Mouse (Mus musculus): ENCODE results near the gene Bbc3. TPM values are rescaled to one million over a fixed set of nuclear protein-coding genes. Genes with fewer than 3 reads are reported as not detected.
A peak's percentile ranks its signal among the peaks of the same experiment; 100 is the strongest.

Gene Bbc3
- polyA plus RNA-seq, 1 experiment from 2014 or later, result 8.6 TPM

DNA sequence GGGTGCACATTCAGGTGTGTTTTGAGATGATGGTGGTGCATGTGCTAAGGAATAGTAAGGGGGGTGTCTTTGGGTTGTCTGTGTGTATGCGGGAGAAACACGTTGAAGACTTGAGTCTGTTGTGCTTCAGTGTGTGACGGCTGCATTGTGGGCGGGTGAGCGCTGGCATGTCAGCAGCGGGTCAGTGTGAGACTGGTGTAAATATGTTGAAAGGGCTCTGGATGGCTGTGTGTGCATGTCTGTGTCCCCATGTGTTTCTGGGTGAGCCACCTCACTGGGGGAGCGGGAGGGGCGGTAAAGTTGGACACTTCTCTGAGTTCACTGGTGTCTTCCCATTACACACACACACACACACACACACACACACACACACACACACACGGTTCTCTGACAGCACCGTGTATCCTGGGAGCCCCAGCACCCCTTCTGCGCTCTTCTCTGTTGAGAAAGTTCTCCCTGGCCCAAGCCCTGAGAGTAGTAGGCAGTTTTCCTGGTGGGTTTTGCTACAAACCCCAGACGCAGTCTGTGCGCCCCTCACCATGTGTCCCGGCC is 3.3 kb downstream of the Bbc3 start:
- peaks cover 26% of the 10 kb centered on the region for H3K4me1 ChIP-seq (ENCODE audit: control insufficient read depth, insufficient read depth, low read length)
- peak overlapping the region; percentile 98 for H3K4me2 ChIP-seq (replicated peaks; ENCODE audit: low read depth, low read length)
- H3K27me3 ChIP-seq (ENCODE audit: control insufficient read depth, insufficient read depth, low read length), result no peaks in the 10 kb centered on the region
- no peaks in the 10 kb centered on the region for H3K36me3 ChIP-seq (ENCODE audit: control insufficient read depth, insufficient read depth, low read length)
- no peak for ATAC-seq (ENCODE audit: low FRiP score, low TSS enrichment)
- H3K27ac ChIP-seq (ENCODE audit: low read depth, low read length), result peak overlapping the region; percentile 98; the same call in 1 of the 2 replicates
- no peaks in the 10 kb centered on the region for H3K9me3 ChIP-seq (ENCODE audit: control insufficient read depth, low read length)
- H3K4me3 ChIP-seq (ENCODE audit: low read length), result peak overlapping the region; percentile 79
- peak overlapping the region; percentile 89 for H3K9ac ChIP-seq (ENCODE audit: low read depth, low read length)
- 1% methylated on average over 14 of the region's 14 CpGs for WGBS

- Histone ChIP-seq H3K4me3 (ENCODE audit: low read length) (peak overlapping the region; percentile 79), H3K27ac (ENCODE audit: low read depth, low read length) (peak overlapping the region; percentile 98), H3K36me3 (ENCODE audit: control insufficient read depth, insufficient read depth, low read length) (no peaks in the 10 kb centered on the region), H3K27me3 (ENCODE audit: control insufficient read depth, insufficient read depth, low read length) (no peaks in the 10 kb centered on the region), H3K4me2 (replicated peaks; ENCODE audit: low read depth, low read length) (peak overlapping the region; percentile 98), H3K9ac (ENCODE audit: low read depth, low read length) (peak overlapping the region; percentile 89), H3K4me1 (ENCODE audit: control insufficient read depth, insufficient read depth, low read length) (peaks cover 26% of the 10 kb centered on the region), H3K9me3 (ENCODE audit: control insufficient read depth, low read length) (no peaks in the 10 kb centered on the region)
- peak; percentile 4; the same call in 1 of the 2 replicates for ATAC-seq (ENCODE audit: low FRiP score, low TSS enrichment)
- under 1% methylated on average over 43 of the region's 49 CpGs for WGBS
Measured at GRCm38 (mm10) chr7:16312011-16312671, 3.9 kb downstream of the Bbc3 start.

GRCm38 (mm10) chr7:16312672-16313311 is 4.6 kb downstream of the Bbc3 start:
- Histone ChIP-seq H3K9ac (ENCODE audit: low read depth, low read length) (peak overlapping the region; percentile 89), H3K27me3 (ENCODE audit: control insufficient read depth, insufficient read depth, low read length) (no peaks in the 10 kb centered on the region), H3K9me3 (ENCODE audit: control insufficient read depth, low read length) (no peaks in the 10 kb centered on the region), H3K27ac (ENCODE audit: low read depth, low read length) (peak overlapping the region; percentile 98), H3K4me3 (ENCODE audit: low read length) (peak overlapping the region; percentile 79), H3K4me1 (ENCODE audit: control insufficient read depth, insufficient read depth, low read length) (peaks cover 26% of the 10 kb centered on the region), H3K4me2 (replicated peaks; ENCODE audit: low read depth, low read length) (peak overlapping the region; percentile 98), H3K36me3 (ENCODE audit: control insufficient read depth, insufficient read depth, low read length) (no peaks in the 10 kb centered on the region; the same call in 1 of the 2 replicates)
- 2% methylated on average over 10 of the region's 12 CpGs for WGBS
- ATAC-seq (ENCODE audit: low FRiP score, low TSS enrichment), result peak; percentile 32

DNA sequence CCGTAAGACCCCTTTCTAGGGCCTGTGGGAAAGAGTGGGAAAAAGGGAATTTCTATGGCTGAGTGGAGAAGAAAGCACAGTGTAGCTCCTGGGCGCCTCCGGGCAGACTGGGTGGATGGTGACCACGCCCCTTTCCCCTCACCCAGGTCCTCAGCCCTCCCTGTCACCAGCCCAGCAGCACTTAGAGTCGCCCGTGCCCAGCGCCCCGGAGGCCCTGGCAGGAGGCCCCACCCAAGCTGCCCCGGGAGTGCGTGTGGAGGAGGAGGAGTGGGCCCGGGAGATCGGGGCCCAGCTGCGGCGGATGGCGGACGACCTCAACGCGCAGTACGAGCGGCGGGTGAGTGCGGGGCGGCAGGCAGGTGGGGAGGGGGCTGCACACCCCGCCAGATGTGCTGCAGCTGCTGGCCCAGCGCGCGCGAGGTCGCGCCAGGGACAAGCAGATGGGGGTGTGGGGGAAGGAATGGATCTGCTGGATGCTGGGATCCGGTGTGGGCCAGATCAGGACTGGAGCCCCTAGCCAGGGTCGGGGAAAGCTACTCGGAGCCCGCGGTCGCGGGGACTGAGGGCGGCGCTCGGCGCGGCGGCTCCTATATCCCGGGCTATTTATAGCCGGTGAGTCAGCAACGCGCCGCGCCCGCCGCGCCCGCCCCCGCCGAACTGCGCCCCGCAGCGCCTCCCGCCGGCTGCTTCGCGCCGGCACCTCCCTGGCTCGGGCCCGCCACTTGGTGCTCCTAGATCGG is 5.5 kb downstream of the Bbc3 start:
- peak overlapping the region; percentile 86 for H3K9ac ChIP-seq (ENCODE audit: low read depth, low read length)
- no peaks in the 10 kb centered on the region; the same call in none of the 2 replicates for H3K36me3 ChIP-seq (ENCODE audit: control insufficient read depth, insufficient read depth, low read length)
- peaks cover 26% of the 10 kb centered on the region for H3K4me1 ChIP-seq (ENCODE audit: control insufficient read depth, insufficient read depth, low read length)
- 1% methylated on average over 56 of the region's 66 CpGs for WGBS
- H3K9me3 ChIP-seq (ENCODE audit: control insufficient read depth, low read length), result no peaks in the 10 kb centered on the region
- peak overlapping the region; percentile 79 for H3K4me3 ChIP-seq (ENCODE audit: low read length)
- H3K27ac ChIP-seq (ENCODE audit: low read depth, low read length), result peak overlapping the region; percentile 98
- ATAC-seq (ENCODE audit: low FRiP score, low TSS enrichment), result peak; percentile 70
- H3K4me2 ChIP-seq (replicated peaks; ENCODE audit: low read depth, low read length), result peak overlapping the region; percentile 98
- no peaks in the 10 kb centered on the region for H3K27me3 ChIP-seq (ENCODE audit: control insufficient read depth, insufficient read depth, low read length)

- no peaks in the 10 kb centered on the region for H3K27me3 ChIP-seq (ENCODE audit: control insufficient read depth, insufficient read depth, low read length)
- 9% methylated on average over 11 of the region's 13 CpGs for WGBS
- H3K4me1 ChIP-seq (ENCODE audit: control insufficient read depth, insufficient read depth, low read length), result peaks cover 26% of the 10 kb centered on the region
- H3K9ac ChIP-seq (ENCODE audit: low read depth, low read length), result peak overlapping the region; percentile 86
- peak overlapping the region; percentile 98 for H3K27ac ChIP-seq (ENCODE audit: low read depth, low read length)
- no peak; the same call in 1 of the 2 replicates for ATAC-seq (ENCODE audit: low FRiP score, low TSS enrichment)
- peak overlapping the region; percentile 79 for H3K4me3 ChIP-seq (ENCODE audit: low read length)
- H3K4me2 ChIP-seq (replicated peaks; ENCODE audit: low read depth, low read length), result peak overlapping the region; percentile 98
- H3K36me3 ChIP-seq (ENCODE audit: control insufficient read depth, insufficient read depth, low read length), result no peaks in the 10 kb centered on the region; the same call in none of the 2 replicates
- no peaks in the 10 kb centered on the region for H3K9me3 ChIP-seq (ENCODE audit: control insufficient read depth, low read length)
Measured at GRCm38 (mm10) chr7:16314221-16314775, 6.1 kb downstream of the Bbc3 start.

DNA sequence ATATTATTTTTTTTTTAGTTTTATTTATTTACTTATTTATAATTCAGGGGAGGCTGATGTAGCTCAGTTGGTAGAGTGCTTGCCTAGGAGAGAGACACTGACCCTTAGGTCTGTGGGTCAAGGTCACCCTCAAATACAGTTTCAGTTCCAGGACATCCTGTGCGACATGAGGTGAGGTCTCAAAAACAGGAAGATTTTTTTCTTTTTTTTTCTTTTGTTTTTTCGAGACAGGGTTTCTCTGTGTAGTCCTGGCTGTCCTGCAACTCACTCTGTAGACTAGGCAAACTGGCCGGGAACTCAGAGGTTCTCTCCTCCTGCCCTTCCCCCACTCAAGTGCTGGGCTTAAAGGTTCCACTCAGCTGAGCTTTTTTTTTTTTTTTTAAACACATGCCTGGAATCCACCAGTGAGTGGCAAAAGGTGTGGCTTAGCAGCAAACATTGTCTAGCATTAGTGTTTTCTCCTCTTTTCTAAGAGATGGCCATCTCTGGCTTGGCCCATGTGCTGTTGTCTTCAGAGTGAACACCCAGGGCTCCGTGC is 7.1 kb downstream of the Bbc3 start:
- H3K4me1 ChIP-seq (ENCODE audit: control insufficient read depth, insufficient read depth, low read length), result peaks cover 24% of the 10 kb centered on the region
- ATAC-seq (ENCODE audit: low FRiP score, low TSS enrichment), result no peak
- WGBS, result 50% methylated on average over 4 of the region's 4 CpGs
- no peak overlapping the region for H3K9ac ChIP-seq (ENCODE audit: low read depth, low read length)
- H3K9me3 ChIP-seq (ENCODE audit: control insufficient read depth, low read length), result no peaks in the 10 kb centered on the region
- H3K4me2 ChIP-seq (replicated peaks; ENCODE audit: low read depth, low read length), result no peak overlapping the region
- no peak overlapping the region for H3K4me3 ChIP-seq (ENCODE audit: low read length)
- no peaks in the 10 kb centered on the region; the same call in none of the 2 replicates for H3K36me3 ChIP-seq (ENCODE audit: control insufficient read depth, insufficient read depth, low read length)
- no peak overlapping the region for H3K27ac ChIP-seq (ENCODE audit: low read depth, low read length)
- no peaks in the 10 kb centered on the region for H3K27me3 ChIP-seq (ENCODE audit: control insufficient read depth, insufficient read depth, low read length)

GRCm38 (mm10) chr7:16317094-16317493 is 8.9 kb downstream of the Bbc3 start:
- Histone ChIP-seq H3K4me3 (ENCODE audit: low read length) (no peak overlapping the region), H3K27me3 (ENCODE audit: control insufficient read depth, insufficient read depth, low read length) (no peaks in the 10 kb centered on the region), H3K9ac (ENCODE audit: low read depth, low read length) (no peak overlapping the region), H3K4me1 (ENCODE audit: control insufficient read depth, insufficient read depth, low read length) (peaks cover 11% of the 10 kb centered on the region), H3K4me2 (replicated peaks; ENCODE audit: low read depth, low read length) (no peak overlapping the region), H3K36me3 (ENCODE audit: control insufficient read depth, insufficient read depth, low read length) (no peaks in the 10 kb centered on the region; the same call in none of the 2 replicates), H3K27ac (ENCODE audit: low read depth, low read length) (no peak overlapping the region), H3K9me3 (ENCODE audit: control insufficient read depth, low read length) (no peaks in the 10 kb centered on the region)
- 84% methylated on average over 13 of the region's 14 CpGs for WGBS
- ATAC-seq (ENCODE audit: low FRiP score, low TSS enrichment), result no peak

GRCm38 (mm10) chr7:16319216-16319615 is 11.0 kb downstream of the Bbc3 start:
- no peak overlapping the region for H3K4me3 ChIP-seq (ENCODE audit: low read length)
- 0 out of 2 replicates have a peak, but pooled peaks cover 2% of the 10 kb centered on the region for H3K4me1 ChIP-seq (ENCODE audit: control insufficient read depth, insufficient read depth, low read length)
- no peak overlapping the region for H3K27ac ChIP-seq (ENCODE audit: low read depth, low read length)
- no peak for ATAC-seq (ENCODE audit: low FRiP score, low TSS enrichment)
- H3K9me3 ChIP-seq (ENCODE audit: control insufficient read depth, low read length), result no peaks in the 10 kb centered on the region
- H3K36me3 ChIP-seq (ENCODE audit: control insufficient read depth, insufficient read depth, low read length), result peaks cover 6% of the 10 kb centered on the region
- no peak overlapping the region for H3K9ac ChIP-seq (ENCODE audit: low read depth, low read length)
- 92% methylated on average over 4 of the region's 4 CpGs for WGBS
- H3K27me3 ChIP-seq (ENCODE audit: control insufficient read depth, insufficient read depth, low read length), result no peaks in the 10 kb centered on the region
- H3K4me2 ChIP-seq (replicated peaks; ENCODE audit: low read depth, low read length), result no peak overlapping the region

All from kidney, embryonic 14.5 days (tissue).